12 mouse cellular contexts compared by ENCODE assay signal in genomic region chr5:50698084-50698483, GRCm38 (mm10).
DNase-seq lines count a peak whose midpoint lies in the region; ATAC-seq lines count a peak whose summit lies in the region.
"Had no signal": no experiment of that assay in that cellular context is flagged by ENCODE, and none has a peak within 500 bp of the region (broad histone marks: within the 10 kb centered on the region; RNA-seq: fewer than 3 reads in every experiment).

No protein-coding gene starts in this region.

- DNase-seq in left cerebral cortex, postnatal 4 days: peak; percentile 15
- DNase-seq in left cerebral cortex, adult 8-10 months (ENCODE audit: low spot score in 2 of 2): no peak
- peak; percentile 39 for DNase-seq in brain, adult 2 months (ENCODE audit: low read depth, low spot score)
- DNase-seq in hindbrain, embryonic 14.5 days (ENCODE audit: low spot score): peak; percentile 48
- no peak for DNase-seq in urinary bladder, adult 2 months (ENCODE audit: low spot score)
- DNase-seq in heart, adult 18-20 months: no peak
- DNase-seq: heart, adult 11 months; lung, postnatal 36 days; thymus, postnatal 25 days had no signal

- H3K4me2 ChIP-seq in hindbrain, embryonic 14.5 days (replicated peaks): no peak overlapping the region
- H3K4me2 ChIP-seq in neural tube, embryonic 12.5 days (replicated peaks): no peak overlapping the region
- H3K4me2 ChIP-seq: embryonic facial prominence, embryonic 12.5 days had no signal

- H3K4me1 ChIP-seq in hindbrain, embryonic 14.5 days (replicated peaks; ENCODE audit: control insufficient read depth, insufficient read depth, low read length): 0 out of 2 replicates have a peak, but pooled peaks cover 4% of the 10 kb centered on the region
- no peaks in the 10 kb centered on the region for H3K4me1 ChIP-seq in neural tube, embryonic 12.5 days
- H3K4me1 ChIP-seq: embryonic facial prominence, embryonic 12.5 days had no signal

- no peak overlapping the region for H3K4me3 ChIP-seq in hindbrain, embryonic 14.5 days (replicated peaks; ENCODE audit: low read length)
- no peak overlapping the region for H3K4me3 ChIP-seq in neural tube, embryonic 12.5 days
- H3K4me3 ChIP-seq: embryonic facial prominence, embryonic 12.5 days had no signal

- 14% methylated on average over 2 of the region's 2 CpGs for WGBS in hindbrain, embryonic 14.5 days
- WGBS in neural tube, embryonic 12.5 days: 10% methylated on average over 2 of the region's 2 CpGs

- no peak overlapping the region for H3K27ac ChIP-seq in hindbrain, embryonic 14.5 days
- H3K27ac ChIP-seq in neural tube, embryonic 12.5 days: no peak overlapping the region
- H3K27ac ChIP-seq: embryonic facial prominence, embryonic 12.5 days had no signal

- no peaks in the 10 kb centered on the region for H3K27me3 ChIP-seq in hindbrain, embryonic 14.5 days (ENCODE audit: control insufficient read depth, insufficient read depth, low read length)
- H3K27me3 ChIP-seq in neural tube, embryonic 12.5 days (replicated peaks): no peaks in the 10 kb centered on the region
- H3K27me3 ChIP-seq: embryonic facial prominence, embryonic 12.5 days had no signal

- intact Hi-C loops in left cerebral cortex, postnatal 4 days (cut with DNase I): loop anchor here (10.0 kb wide), 1 partner anchor 223 kb away; no protein-coding TSS in a partner anchor

- no peaks in the 10 kb centered on the region; the same call in 1 of the 2 replicates for H3K9me3 ChIP-seq in hindbrain, embryonic 14.5 days (ENCODE audit: control insufficient read depth, low read length)
- H3K9me3 ChIP-seq in neural tube, embryonic 12.5 days: no peaks in the 10 kb centered on the region
- H3K9me3 ChIP-seq: embryonic facial prominence, embryonic 12.5 days had no signal

- H3K9ac ChIP-seq in hindbrain, embryonic 14.5 days: no peak overlapping the region
- H3K9ac ChIP-seq in neural tube, embryonic 12.5 days: no peak overlapping the region
- H3K9ac ChIP-seq: embryonic facial prominence, embryonic 12.5 days had no signal

- no peaks in the 10 kb centered on the region for H3K36me3 ChIP-seq in hindbrain, embryonic 14.5 days (replicated peaks; ENCODE audit: control insufficient read depth, insufficient read depth)
- no peaks in the 10 kb centered on the region for H3K36me3 ChIP-seq in neural tube, embryonic 12.5 days
- H3K36me3 ChIP-seq: embryonic facial prominence, embryonic 12.5 days had no signal

- ATAC-seq in hindbrain, embryonic 14.5 days (ENCODE audit: low FRiP score): no peak; the same call in 1 of the 2 replicates
- peak; percentile 81 for ATAC-seq in neural tube, embryonic 12.5 days (ENCODE audit: low FRiP score, low read depth)
- ATAC-seq in inflammation-experienced regulatory T-cells, adult 6 months: no peak

Comparison
In these comparisons a context has a peak if more than half of its experiments do, and no peak if none do; other contexts are left out.
1. DNase-seq: peak in left cerebral cortex, postnatal 4 days (single experiment), brain, adult 2 months (single experiment) and hindbrain, embryonic 14.5 days (single experiment); none in left cerebral cortex, adult 8-10 months (0 of 2), urinary bladder, adult 2 months (single experiment) and heart, adult 18-20 months (0 of 2).